Mouse (Mus musculus): ENCODE measurements around the gene 4930438A08Rik. TPM values are rescaled to one million over a fixed set of nuclear protein-coding genes. Genes with fewer than 3 reads are reported as not detected.

4930438A08Rik gene
- polyA plus RNA-seq, 1 experiment from 2014 or later = 0.17 TPM

DNA sequence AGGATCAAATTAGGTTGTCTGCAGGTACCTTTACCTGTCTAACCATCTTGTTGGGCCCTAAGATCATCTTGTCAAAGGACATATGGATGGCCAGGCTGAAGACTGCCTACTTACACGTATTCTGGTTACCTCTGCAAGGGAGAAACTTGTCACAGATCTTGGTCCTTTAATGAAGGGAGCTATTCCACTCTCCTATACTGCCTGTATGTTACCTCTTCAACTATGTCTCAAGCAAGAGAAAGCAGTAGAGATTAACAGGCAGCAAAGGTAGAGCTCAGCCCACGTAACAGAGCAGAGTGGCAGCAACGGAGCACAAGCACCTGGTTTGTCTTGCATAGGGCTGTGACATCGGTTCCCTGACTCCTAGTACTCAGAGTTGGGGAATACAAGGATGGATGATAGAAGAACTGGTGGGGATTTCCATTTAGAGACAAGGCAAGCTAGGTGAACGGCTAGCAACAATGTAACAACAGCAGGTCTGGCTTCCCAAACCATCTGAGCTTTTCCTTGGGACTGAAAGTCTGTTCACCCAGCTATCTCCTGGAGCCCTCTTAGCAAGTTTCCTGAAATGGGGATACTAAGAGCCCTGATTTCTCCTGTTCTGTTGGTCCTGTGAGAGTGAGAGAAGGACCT is 41.1 kb downstream of the 4930438A08Rik start:
- no peak overlapping the region for H3K9ac ChIP-seq
- H3K4me1 ChIP-seq = no peaks in the 10 kb centered on the region
- no peak overlapping the region for H3K27ac ChIP-seq
- no peak overlapping the region for H3K4me3 ChIP-seq
- no peak for ATAC-seq (ENCODE audit: low FRiP score)
- no peaks in the 10 kb centered on the region for H3K27me3 ChIP-seq
- no peak overlapping the region for H3K4me2 ChIP-seq (replicated peaks)
- 91% methylated on average over 5 of the region's 5 CpGs for WGBS
- peaks cover 48% of the 10 kb centered on the region for H3K36me3 ChIP-seq
- no peaks in the 10 kb centered on the region for H3K9me3 ChIP-seq (replicated peaks)

DNA sequence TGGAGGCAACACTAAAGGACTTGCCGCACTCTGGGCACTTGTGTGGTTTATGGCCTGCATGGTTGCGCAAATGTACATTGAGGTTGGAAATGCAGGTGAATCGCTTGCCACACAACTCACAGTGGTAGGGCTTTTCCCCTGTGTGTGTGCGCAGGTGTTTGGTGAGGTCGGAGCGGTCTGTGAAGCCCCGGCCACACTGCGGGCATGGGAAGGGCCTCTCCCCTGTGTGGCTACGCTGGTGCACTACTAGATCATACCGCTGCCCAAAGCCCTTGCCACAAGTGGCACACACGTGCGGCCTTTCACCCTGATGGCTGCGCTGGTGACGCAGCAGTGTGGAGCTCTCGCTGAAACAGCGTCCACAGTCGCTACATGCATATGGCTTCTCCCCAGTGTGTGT is 41.7 kb downstream of the 4930438A08Rik start:
- ATAC-seq (ENCODE audit: low FRiP score) = no peak
- peaks cover 43% of the 10 kb centered on the region for H3K36me3 ChIP-seq
- 88% methylated on average over 17 of the region's 17 CpGs for WGBS

DNA sequence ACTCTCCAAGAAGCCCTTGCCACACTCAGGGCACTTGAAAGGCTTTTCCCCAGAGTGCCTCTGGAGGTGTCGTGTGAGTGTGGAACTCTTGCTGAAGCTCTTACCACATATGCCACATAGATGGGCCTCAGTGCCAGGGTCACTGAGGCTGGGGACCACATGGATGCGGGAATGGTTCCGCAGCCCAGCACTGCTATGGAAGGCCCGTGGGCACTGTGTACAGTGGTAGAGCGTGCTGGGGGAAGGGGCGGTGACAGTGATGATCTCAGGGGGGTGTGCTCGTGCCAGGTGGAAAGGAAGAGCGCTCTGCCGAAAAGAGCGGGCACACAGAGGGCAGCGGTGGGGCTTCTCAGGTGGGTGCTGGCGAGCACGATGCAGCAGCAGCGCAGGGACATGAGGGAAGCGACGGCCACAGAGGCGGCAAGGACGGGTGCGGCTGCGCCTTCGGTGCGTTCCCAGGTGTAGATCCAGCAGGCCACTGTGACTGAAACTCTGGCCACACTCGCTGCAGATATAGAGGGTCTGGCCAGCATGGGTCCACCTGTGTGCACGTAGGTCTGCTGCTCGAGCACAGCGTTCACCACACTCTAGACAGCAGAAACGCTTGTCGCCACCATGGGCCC is 42.3 kb downstream of the 4930438A08Rik start:
- Histone ChIP-seq H3K36me3 (peaks cover 38% of the 10 kb centered on the region), H3K4me2 (replicated peaks) (no peak overlapping the region), H3K27me3 (no peaks in the 10 kb centered on the region), H3K9ac (no peak overlapping the region), H3K9me3 (replicated peaks) (no peaks in the 10 kb centered on the region), H3K27ac (no peak overlapping the region), H3K4me1 (peaks cover 4% of the 10 kb centered on the region), H3K4me3 (no peak overlapping the region)
- 76% methylated on average over 28 of the region's 28 CpGs for WGBS
- no peak for ATAC-seq (ENCODE audit: low FRiP score)

More for the DNA sequence above, 41.7 kb downstream of the 4930438A08Rik start:
- Histone ChIP-seq H3K4me1 (no peaks in the 10 kb centered on the region), H3K9me3 (replicated peaks) (no peaks in the 10 kb centered on the region), H3K27ac (no peak overlapping the region), H3K4me2 (replicated peaks) (no peak overlapping the region), H3K9ac (no peak overlapping the region), H3K4me3 (no peak overlapping the region), H3K27me3 (no peaks in the 10 kb centered on the region)

DNA sequence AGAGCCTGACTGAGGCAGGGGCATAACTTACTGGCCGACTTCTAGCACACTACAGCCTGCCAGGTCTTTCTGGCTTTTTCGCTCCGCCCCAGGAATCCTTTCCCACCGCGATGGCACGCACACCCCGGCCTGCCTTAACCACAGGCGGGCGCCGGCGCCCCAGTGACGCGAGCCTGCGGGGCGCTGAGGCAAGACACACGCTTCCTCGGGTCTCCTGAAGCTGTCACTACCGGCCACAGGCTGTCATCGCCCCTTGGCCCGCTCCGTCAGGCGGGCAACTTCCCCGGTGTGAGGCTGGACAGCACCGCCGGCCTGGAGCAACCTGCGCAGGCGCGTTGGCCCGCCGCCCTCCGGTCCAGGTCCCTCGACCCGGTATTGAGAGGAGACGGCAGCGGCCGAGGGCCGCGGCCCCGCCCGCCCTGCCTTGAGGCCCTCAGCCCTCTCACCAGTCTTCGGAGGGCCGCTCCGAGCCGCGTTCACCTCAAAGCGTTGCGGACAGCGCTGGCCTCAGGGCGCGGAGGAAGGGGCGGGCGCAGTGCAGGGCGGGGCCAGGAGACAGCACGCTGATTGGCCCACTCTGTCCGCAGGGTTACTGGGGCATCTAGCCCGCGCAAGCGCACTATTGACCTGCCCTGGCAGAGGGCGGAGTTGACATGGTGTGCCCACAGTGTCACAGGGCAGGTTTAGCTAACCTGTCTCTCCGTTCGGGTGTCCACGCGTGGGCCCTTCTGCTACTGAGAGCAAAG is 48.4 kb downstream of the 4930438A08Rik start:
- peak overlapping the region; percentile 91 for H3K9ac ChIP-seq
- WGBS = under 1% methylated on average over 62 of the region's 63 CpGs
- peak overlapping the region; percentile 79 for H3K4me3 ChIP-seq
- no peaks in the 10 kb centered on the region for H3K9me3 ChIP-seq (replicated peaks)
- no peaks in the 10 kb centered on the region for H3K27me3 ChIP-seq
- H3K4me1 ChIP-seq = peaks cover 14% of the 10 kb centered on the region
- H3K27ac ChIP-seq = peak overlapping the region; percentile 97
- peak; percentile 99 for ATAC-seq (ENCODE audit: low FRiP score)
- peak overlapping the region; percentile 78 for H3K4me2 ChIP-seq (replicated peaks)
- peaks cover 20% of the 10 kb centered on the region for H3K36me3 ChIP-seq

DNA sequence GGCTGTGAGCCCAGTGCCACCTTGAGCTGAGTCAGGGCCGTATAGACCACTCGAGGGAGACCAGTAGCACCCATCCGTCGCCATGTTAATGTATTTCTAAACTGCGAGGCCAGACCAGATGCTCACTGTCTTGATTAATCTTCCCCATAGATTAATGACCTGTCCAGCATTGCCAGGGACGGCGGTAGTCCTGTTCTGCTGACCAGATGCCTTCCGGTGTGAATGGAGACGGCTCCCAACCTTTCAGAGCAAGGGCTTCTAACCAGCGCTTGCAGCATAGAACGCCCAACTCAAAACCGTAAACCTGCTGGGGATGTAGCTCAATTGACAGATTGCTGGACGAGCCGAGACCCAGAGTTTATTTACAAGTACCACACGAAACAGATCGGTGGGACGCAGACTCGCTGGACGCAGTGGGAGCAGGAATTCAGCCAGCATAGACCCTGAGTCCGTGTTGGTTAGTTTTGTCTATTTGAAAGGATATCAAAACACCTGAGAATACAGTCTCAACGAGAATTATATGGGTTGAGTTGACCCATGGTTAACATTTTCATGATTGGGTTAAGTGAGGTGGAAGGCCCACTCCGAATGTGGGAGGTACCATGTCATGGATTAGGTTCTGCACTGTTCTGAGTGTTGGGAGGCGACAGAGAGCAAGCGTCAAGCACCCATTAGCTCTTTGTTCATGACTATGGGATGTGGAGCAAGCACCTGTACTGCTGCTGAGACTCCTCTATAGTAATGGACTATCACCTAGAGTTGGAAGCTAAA is 49.2 kb downstream of the 4930438A08Rik start:
- peak overlapping the region; percentile 78 for H3K4me2 ChIP-seq (replicated peaks)
- peaks cover 19% of the 10 kb centered on the region for H3K36me3 ChIP-seq
- H3K4me1 ChIP-seq = peaks cover 14% of the 10 kb centered on the region
- H3K4me3 ChIP-seq = peak overlapping the region; percentile 79
- peak overlapping the region; percentile 91 for H3K9ac ChIP-seq
- ATAC-seq (ENCODE audit: low FRiP score) = peak; percentile 15; the same call in 1 of the 2 replicates
- H3K9me3 ChIP-seq (replicated peaks) = no peaks in the 10 kb centered on the region
- peak overlapping the region; percentile 97 for H3K27ac ChIP-seq
- 17% methylated on average over 24 of the region's 24 CpGs for WGBS
- H3K27me3 ChIP-seq = no peaks in the 10 kb centered on the region

DNA sequence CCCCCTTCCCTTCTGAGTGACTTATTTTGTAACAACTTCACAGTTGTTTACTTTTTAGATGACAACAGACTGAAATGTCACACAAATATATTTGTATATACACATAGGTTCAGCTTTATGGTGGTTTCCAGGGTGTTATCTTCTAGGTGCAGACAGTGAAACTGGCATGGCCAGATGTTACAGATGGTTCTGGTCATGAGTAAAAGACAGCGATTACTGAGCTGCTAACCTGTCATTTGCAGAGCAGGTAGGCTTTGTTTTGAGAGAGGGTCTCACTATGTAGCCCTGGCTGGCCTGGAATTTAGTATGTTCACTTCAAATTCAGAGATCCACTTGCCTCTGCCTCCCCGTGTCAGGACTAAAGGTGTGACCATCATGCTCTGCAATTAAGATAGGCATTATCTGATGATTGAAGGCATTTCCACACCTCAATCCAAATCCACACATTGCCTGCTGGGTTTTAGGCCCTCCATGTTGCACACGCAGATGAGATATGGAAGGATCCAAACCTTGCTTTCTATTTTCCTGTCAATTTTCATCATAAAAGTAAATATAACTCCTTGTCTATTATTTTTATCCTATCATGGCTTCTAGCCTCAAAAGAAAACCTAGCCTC is 50.1 kb downstream of the 4930438A08Rik start:
- Histone ChIP-seq H3K27me3 (no peaks in the 10 kb centered on the region), H3K4me1 (peaks cover 22% of the 10 kb centered on the region), H3K9me3 (replicated peaks) (no peaks in the 10 kb centered on the region), H3K27ac (no peak overlapping the region), H3K4me2 (replicated peaks) (no peak overlapping the region), H3K9ac (no peak overlapping the region), H3K4me3 (no peak overlapping the region), H3K36me3 (peaks cover 13% of the 10 kb centered on the region)
- no peak for ATAC-seq (ENCODE audit: low FRiP score)
- WGBS = 84% methylated on average over 3 of the region's 3 CpGs

DNA sequence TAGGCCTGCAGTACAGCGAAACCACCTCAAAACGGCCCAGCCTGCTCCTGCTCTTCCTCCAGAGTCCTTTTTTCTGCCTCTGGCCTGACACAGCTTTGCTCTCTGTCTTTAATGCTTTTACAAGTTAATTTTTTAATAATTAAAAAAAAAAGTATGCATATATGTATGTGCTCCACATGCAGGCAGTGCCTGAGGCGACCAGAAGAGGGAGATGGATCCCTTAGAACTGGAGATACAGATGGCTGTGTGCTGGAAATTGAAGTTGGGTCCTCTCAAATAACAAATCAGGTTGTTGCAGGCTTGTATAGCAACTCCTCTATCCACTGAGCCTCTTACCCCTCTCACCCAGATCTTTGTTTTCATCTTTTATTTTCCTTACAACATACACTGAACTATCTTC is 52.2 kb downstream of the 4930438A08Rik start:
- no peaks in the 10 kb centered on the region for H3K27me3 ChIP-seq
- peaks cover 13% of the 10 kb centered on the region for H3K36me3 ChIP-seq
- H3K4me1 ChIP-seq = peaks cover 27% of the 10 kb centered on the region
- no peak overlapping the region for H3K9ac ChIP-seq
- H3K4me2 ChIP-seq (replicated peaks) = no peak overlapping the region
- no peak overlapping the region for H3K27ac ChIP-seq
- 92% methylated on average over 3 of the region's 3 CpGs for WGBS
- ATAC-seq (ENCODE audit: low FRiP score) = no peak
- H3K4me3 ChIP-seq = no peak overlapping the region
- H3K9me3 ChIP-seq (replicated peaks) = no peaks in the 10 kb centered on the region

DNA sequence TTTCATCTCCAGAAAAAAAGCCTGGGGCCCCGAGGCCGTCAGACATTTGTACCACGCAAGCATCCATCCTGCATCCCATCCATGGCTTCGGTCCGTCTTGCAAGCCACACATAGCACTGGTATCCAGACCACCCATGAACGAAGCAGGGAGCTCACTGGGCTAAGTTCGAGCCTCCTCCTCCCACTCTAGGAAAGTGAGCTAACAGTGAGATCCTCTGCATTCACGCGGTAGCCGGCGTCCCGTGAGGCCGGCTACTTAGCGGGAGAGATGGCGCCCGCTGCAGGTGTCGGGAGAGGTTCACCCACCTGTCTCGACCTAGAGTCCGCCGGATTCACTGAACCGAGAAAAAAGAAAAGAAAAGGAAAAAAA is 55.3 kb downstream of the 4930438A08Rik start:
- Histone ChIP-seq H3K27ac (peak overlapping the region; percentile 60), H3K4me1 (peaks cover 32% of the 10 kb centered on the region), H3K4me2 (replicated peaks) (peak overlapping the region; percentile 92), H3K4me3 (peak overlapping the region; percentile 83), H3K9me3 (replicated peaks) (no peaks in the 10 kb centered on the region), H3K36me3 (peaks cover 38% of the 10 kb centered on the region), H3K27me3 (no peaks in the 10 kb centered on the region), H3K9ac (peak overlapping the region; percentile 90)
- under 1% methylated on average over 21 of the region's 21 CpGs for WGBS
- ATAC-seq (ENCODE audit: low FRiP score) = peak; percentile 43

DNA sequence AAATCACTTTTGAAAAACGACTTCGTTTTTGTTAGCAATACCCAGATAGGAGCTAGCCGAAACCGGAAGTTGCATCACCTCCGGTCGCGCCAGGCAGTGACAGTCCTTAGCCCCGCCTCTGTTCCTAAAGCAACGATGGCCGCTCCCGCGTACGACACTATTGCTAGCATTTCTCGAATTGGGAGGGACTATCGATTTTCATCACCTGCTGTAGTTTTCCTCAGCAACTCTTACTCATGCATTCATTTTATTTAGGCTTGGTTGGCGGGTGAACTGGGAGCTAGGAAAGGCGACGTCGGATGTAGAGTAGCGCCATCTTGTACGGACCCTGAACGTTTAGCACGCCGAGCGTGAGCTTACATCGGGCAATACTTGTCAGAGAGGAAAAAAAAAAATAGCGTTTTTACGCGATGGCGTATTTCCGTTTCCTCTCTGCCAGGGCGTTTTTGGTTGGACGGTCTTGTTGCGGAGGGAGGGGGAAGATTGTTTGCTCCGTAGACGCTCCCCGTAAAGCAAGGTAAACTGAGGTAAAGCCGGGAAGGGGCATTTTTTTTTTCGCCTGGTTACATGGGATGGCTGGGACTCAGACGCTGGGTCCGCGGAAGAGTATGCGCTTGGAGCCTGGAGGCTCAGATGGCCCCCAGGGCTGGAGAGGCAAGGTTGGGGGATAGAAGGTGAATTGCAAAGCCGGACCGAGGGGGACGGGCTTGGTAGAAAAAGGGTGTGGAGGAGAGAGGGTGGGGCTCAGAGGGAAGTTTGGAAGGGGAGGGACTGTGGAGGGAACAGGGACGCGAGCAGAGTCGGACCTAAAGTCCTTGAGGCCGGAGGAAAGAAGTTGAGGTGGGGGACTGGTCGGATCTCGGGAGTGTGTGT is 55.9 kb downstream of the 4930438A08Rik start, which contains the start of the genes Zfp672 and Sh3bp5l:
Gene Zfp672 (minus strand): TSS at position 64 of the 873 bp plus-strand sequence.
Gene Sh3bp5l (plus strand): TSS at position 449 of the 873 bp plus-strand sequence.
- Histone ChIP-seq H3K27me3 (no peaks in the 10 kb centered on the region), H3K9ac (peak within 1 kb of the TSS; percentile 90), H3K36me3 (peaks cover 40% of the 10 kb centered on the region), H3K4me3 (peak within 1 kb of the TSS; percentile 83), H3K9me3 (replicated peaks) (no peaks in the 10 kb centered on the region), H3K4me1 (peaks cover 32% of the 10 kb centered on the region), H3K27ac (peak within 1 kb of the TSS; percentile 76), H3K4me2 (replicated peaks) (peak within 1 kb of the TSS; percentile 92)
- WGBS = under 1% methylated on average over 52 of the region's 52 CpGs
- ATAC-seq (ENCODE audit: low FRiP score) = peak; percentile 96

DNA sequence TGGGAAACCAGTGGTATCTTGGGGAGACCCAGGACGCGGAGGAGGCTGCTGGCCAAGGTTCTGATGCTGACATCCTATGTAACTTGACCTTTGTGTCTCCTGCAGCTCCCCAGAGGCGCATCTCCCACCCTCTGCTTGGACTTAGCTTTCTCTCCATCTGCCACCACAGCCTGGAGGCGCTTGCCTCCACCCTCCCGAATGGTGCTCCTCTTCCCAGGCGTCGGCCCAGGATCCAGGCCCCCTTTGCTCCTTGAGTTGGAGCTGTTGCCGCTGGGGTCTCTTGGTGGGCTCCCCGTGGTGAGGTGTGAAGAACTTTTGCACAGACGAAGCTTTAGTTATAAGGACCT is 56.5 kb downstream of the 4930438A08Rik start:
- WGBS = 20% methylated on average over 10 of the region's 10 CpGs
- Histone ChIP-seq H3K36me3 (peaks cover 44% of the 10 kb centered on the region), H3K9ac (peak overlapping the region; percentile 90), H3K4me1 (peaks cover 32% of the 10 kb centered on the region), H3K4me3 (peak overlapping the region; percentile 83), H3K27me3 (no peaks in the 10 kb centered on the region), H3K9me3 (replicated peaks) (no peaks in the 10 kb centered on the region), H3K27ac (no peak overlapping the region), H3K4me2 (replicated peaks) (peak overlapping the region; percentile 92)
- no peak; the same call in 1 of the 2 replicates for ATAC-seq (ENCODE audit: low FRiP score)

DNA sequence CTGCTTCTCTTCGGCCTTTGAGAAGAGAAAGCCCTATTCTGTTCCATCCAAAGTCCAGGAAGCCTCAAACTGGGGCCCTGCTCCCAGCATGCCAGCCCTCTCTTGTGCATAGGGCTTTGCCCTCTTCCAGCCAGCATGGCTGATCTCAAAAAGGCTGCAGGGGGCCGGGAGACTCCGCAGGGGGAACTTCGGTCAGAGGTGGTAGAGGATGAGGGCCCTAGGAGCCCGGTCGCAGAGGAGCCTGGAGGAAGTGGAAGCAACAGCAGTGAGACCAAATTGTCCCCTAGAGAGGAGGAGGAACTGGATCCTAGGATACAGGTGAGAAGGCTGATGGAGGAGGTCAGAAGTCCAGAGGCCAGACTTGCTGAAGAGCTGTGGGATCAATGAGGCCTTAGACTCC is 56.9 kb downstream of the 4930438A08Rik start:
- 86% methylated on average over 6 of the region's 6 CpGs for WGBS
- Histone ChIP-seq H3K4me1 (peaks cover 32% of the 10 kb centered on the region), H3K27ac (no peak overlapping the region), H3K4me3 (peak overlapping the region; percentile 83), H3K4me2 (replicated peaks) (peak overlapping the region; percentile 92), H3K9me3 (replicated peaks) (no peaks in the 10 kb centered on the region), H3K36me3 (peaks cover 48% of the 10 kb centered on the region), H3K9ac (peak overlapping the region; percentile 90), H3K27me3 (no peaks in the 10 kb centered on the region)
- no peak for ATAC-seq (ENCODE audit: low FRiP score)
